Mouse (Mus musculus): ENCODE results near the gene Tmem102.

The Tmem102 gene

GRCm38 (mm10) chr11:69818871-69819270 lies 13.4 kb upstream of the Tmem102 start:
- DNase-seq (ENCODE audit: low spot score), result no peak

DNA sequence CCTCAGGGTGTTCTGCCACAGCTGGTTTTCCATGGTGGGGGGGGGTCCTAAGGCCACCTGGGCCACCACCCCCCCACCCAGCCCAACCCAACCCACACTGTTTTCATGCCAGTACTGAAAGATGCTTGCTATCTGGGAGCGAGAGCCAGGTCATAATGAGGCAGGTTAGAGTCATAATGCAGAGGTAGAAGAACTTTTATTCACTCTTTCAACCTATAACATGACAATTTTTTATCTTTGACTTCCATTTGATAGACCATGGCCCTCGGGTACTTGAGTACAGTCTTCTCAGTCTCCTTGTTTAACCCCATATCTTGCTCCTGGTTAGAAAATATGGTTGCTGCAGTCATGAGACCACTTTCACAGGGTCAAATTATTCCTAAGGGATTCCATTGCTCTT lies 12.9 kb upstream of the Tmem102 start, which contains the start of gene Spem2:
Spem2 (minus strand) TSS at position 101 of the 400 bp plus-strand sequence.
- no peak for DNase-seq (ENCODE audit: low spot score)

GRCm38 (mm10) chr11:69816520-69816919 lies 11.1 kb upstream of the Tmem102 start:
- no peak for DNase-seq (ENCODE audit: low spot score)

DNA sequence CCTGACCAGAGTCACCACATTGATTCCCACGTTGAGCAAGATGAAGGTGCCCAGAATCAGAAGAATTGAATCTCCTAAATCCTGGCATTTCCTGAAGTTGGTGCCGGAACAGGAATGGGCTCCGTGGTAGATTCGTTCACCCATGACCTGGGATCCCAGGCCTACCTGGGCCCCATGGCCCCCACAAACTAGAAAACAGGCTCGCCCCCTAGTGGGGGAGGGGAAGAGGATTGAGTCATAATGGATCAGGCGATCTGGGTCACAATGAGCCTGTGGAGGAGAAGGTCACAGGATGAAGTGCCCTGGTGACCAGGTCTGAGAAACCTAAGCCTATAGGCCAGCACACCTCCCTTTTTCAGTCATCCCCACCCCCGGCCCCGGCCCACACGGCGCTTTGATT lies 9.7 kb upstream of the Tmem102 start, which contains the start of gene Gm39566:
Gm39566 (minus strand) TSS at position 144 of the 400 bp plus-strand sequence.
- no peak for DNase-seq (ENCODE audit: low spot score)

DNA sequence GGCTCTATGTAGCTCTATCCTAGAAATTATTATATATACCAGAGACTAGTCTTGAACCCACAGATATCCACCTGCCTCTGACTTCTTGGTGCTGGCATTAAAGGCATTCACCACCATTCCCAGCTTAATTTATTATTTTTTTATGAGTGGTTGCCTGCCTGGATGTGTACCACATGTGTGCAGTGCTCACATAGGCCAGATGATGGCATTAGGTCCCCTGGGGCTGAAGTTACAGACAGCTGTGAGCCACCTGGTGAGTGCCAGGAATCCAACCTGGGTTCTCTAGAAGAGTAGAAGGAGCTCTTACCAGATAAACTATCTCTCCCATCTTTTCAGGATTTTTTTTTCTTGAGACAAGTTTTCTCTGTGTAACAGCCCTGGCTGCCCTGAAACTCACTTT lies 4.9 kb upstream of the Tmem102 start:
- no peak for DNase-seq (ENCODE audit: low spot score)

GRCm38 (mm10) chr11:69807641-69808040 lies 2.2 kb upstream of the Tmem102 start:
- DNase-seq (ENCODE audit: low spot score), result no peak

DNA sequence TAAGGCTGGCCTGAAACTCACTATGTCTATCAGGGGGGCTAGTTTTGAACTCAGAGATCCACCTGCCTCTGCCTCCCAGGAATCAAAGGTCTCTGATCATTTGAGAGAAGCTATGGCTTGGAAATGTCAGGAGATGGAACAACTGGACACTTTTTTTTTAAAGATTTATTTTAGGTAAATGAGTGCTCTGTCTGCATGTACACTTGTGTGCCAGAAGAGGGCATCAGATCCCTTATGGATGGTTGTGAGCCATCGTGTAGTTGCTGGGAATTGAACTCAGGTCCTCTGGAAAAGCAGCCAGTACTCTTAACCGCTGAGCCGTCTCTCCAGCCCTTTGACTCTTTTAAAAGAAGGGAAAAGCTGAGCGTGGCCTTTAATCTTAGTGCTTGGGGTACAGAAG lies 954 bp upstream of the Tmem102 start:
- no peak for DNase-seq (ENCODE audit: low spot score)

GRCm38 (mm10) chr11:69804652-69804940 lies 828 bp downstream of the Tmem102 start:
- no peak for DNase-seq (ENCODE audit: low spot score)

- DNase-seq (ENCODE audit: low spot score), result peak; percentile 60
Measured at GRCm38 (mm10) chr11:69803786-69804651, 1.4 kb downstream of the Tmem102 start.

DNA sequence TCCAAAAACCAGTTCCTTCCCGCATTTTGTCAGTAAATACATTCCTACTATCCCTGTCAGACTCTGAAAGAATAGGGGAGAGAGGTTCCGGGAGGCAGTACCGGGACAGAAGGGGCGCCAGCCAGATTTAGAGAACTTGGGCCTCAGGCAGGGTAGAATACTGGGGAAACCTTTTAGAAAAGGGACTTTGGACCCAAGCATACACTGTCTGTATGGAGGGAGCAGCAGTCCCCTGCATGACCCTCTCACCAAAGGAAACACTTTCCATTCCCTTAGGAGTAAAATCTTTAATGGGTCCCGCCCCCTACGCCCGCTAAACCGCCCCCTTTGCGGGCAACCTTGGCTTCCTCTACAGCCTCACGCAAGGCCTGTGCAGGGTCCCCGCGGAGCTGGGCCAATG lies 2.1 kb downstream of the Tmem102 start:
- no peak for DNase-seq (ENCODE audit: low spot score)

GRCm38 (mm10) chr11:69802648-69803105 lies 2.7 kb downstream of the Tmem102 start:
- DNase-seq (ENCODE audit: low spot score), result peak; percentile 76

GRCm38 (mm10) chr11:69801379-69801977 lies 3.9 kb downstream of the Tmem102 start, which contains the start of gene Fgf11:
Gene Fgf11, minus strand, starts transcription at chr11:69801857.
- DNase-seq (ENCODE audit: low spot score), result no peak

DNA sequence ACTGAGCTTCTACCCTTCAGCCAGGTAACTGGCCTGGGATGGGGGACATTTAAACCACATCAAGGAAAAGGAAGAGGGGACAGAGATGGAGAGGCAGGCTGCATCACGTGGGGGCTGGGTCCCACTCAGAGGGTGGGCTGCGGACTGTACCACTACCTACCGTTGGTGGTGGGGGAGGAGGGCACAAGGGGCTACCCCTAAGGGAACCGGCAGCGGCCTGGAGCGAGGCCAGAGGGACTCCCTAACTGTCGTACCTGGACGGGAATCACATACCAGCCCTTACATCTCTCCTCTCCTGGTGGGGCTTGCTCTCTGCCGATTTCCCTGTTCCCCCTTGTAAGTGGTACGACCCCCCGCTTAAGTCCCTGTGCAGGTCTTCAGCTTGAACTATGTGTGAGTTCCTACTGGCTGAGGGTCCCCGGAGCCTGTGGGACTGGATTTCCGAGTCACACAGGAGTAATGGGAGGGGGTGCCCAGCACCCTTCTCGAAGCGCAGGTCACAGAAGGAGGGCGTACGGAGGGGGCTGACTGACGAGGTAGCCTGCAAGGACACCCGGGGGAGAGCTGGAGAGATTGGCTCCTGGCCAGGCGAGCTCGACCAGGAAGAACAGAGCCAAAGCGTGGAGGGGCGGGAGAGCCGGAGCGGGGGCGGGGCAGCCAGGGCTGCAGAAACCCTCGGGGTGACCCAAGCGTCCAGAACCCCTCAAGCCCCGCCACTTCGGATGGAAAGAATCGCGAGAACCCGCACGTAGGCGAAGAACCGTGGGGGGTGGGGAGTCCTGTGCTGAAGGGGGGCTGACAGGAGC lies 4.8 kb downstream of the Tmem102 start:
- peak; percentile 47 for DNase-seq (ENCODE audit: low spot score)

GRCm38 (mm10) chr11:69800138-69800391 lies 5.4 kb downstream of the Tmem102 start:
- DNase-seq (ENCODE audit: low spot score), result no peak

DNA sequence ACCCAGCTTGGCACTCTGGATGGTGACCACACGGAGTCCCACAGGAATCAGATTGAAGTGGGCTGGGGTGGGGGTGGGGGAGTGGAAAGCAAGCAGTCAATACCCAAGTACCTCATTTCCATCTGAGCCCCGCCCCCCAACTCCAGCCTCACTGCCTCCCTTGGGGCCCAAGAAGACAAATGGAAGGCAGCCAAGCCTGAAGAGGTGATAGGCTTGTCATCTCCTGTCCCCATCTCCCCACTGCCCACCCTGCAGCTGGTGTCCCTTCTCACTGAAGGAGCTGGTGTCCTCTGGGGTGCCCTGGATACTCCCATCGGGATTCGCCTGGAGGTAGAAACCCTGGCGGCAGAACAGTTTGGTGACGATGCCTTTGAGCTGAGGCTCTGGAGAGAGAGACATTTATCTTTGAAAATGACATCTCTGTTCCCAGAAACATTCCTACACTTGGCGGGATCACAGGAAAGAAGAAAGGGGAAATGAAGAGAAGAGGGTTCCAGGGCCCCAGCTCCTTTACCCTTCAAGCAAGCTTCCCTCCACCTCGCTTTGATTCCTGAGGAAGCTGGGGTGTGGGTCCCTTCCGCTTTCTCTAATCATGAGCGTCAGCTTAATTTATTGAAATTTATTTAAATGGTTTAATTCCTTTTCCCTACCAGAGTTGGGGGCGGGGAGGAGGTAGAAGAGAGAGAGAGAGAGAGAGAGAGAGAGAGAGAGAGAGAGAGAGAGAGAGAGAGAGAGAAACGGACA lies 5.9 kb downstream of the Tmem102 start:
- DNase-seq (ENCODE audit: low spot score), result no peak

GRCm38 (mm10) chr11:69797924-69798323 lies 7.5 kb downstream of the Tmem102 start:
- no peak for DNase-seq (ENCODE audit: low spot score)

DNA sequence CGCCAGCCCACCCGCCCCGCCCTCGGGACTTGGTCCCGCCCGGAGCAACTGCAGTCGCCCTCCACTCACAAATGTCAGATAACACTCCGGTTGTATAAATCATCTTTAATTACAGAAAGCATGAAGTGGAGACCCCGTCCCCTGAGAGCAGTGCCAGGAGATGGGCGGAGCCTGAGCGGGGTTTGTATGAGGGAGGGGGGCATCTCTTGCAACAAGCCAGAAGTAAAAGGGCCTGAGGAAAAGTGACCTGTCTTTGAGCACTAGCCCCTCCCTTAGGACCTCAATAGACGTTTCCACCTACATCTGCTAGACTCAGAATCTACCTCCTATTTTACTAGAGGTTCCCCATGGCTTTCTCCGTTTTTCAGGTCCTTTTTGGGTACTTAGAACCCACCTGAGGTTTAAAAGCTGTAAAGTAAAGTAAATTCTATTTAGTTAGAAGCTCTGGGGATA lies 9.4 kb downstream of the Tmem102 start:
- DNase-seq (ENCODE audit: low spot score), result no peak

GRCm38 (mm10) chr11:69795168-69795982 lies 10.0 kb downstream of the Tmem102 start, which contains the start of gene Chrnb1:
Gene Chrnb1, minus strand, starts transcription at chr11:69795943.
- peak; percentile 93 for DNase-seq (ENCODE audit: low spot score)

DNA sequence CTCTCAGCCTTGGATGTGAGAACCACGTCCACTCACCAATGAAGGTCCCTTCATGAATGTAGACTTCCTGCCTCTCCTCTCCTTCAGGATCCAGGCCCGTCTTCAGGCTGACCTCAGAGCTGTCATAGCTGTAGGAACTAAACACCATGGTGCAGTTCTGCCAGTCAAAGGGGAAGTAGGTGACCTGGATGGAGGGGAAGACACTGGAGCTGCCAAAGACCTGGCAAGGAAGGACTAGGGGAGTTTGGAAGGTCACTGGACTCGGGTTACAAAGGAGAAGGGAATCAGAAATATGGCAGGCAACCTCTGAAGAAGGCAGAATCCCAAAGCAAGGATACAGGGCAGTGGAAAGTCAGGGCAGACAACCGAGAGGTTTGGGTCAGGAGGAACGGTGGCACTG lies 12.0 kb downstream of the Tmem102 start:
- DNase-seq (ENCODE audit: low spot score), result no peak

DNA sequence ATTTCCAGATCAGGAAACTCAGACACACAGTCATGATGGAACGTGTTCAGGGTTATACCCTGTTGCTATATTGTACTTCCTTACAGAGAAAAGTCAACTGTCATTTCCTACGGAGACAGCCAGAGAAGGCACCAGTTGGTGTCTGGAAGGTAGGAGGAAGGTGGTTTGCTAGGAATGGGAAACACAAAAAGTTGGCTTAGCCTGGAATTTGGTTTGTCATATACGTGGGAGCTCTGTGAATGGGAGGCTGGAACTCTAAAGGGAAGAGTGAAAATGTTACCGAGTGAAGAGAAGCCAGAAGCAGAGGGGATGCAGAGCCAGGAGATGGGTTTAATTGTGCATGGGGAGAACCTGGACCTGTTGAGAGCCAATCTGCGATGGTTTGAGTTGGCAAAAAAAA lies 14.0 kb downstream of the Tmem102 start:
- DNase-seq (ENCODE audit: low spot score), result no peak

DNA sequence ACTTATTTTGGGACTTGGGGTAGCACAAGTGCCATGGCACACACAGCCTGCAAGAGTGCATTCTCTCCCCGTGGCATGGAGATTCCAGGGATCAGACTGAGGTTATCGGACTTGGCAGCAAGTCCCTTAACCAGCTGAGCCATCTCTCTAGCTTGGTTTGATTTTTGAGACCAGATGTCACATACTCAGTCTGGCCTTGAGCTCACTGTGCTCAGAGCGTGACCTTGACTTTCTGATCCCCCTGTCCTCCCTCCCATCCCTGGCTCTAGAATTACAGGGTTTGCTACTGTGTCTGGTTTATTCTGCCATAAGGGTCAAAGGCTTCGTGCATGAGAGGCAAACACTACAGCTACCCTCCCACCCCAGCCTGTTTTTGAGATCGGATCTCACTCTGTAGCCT lies 16.0 kb downstream of the Tmem102 start:
- no peak for DNase-seq (ENCODE audit: low spot score)

Data from layer of hippocampus, adult 11-12 months (tissue).